Mouse (Mus musculus): Measurements from ENCODE around the gene 1700056E22Rik. TPM values are rescaled to one million over a fixed set of nuclear protein-coding genes. Genes with fewer than 3 reads are reported as not detected.

1700056E22Rik gene
- polyA plus RNA-seq, 1 experiment = 0.90 TPM

DNA sequence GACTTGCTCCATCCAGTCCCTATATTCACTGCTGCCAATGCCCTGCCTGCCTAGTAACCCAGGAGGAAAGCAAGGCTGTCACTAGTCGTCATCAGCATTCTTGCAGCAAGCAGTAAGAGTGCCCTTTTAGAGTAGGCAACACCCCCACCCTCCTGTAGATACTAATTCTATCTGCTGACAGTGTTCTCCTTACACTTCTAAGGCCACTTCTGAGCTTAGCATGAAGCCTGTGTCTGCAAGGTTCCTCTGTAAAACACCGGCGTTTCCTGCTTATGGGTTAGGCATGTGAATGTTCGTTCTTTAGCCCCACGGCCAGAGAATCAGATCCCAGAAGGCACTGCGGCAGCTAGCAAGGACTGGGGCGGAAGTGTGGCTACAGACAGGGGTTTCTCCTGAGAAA is 30.2 kb upstream of the 1700056E22Rik start:
- H3ac ChIP-seq (ENCODE audit: control insufficient read depth, insufficient read length, low read depth) = no peak overlapping the region
- peaks cover 88% of the 10 kb centered on the region for H3K79me2 ChIP-seq (ENCODE audit: control insufficient read depth, insufficient read depth)
- no peaks in the 10 kb centered on the region for H3K27me3 ChIP-seq (ENCODE audit: control insufficient read depth, insufficient read depth, insufficient read length)
- H3K36me3 ChIP-seq (ENCODE audit: control insufficient read depth, insufficient read depth) = peaks cover 32% of the 10 kb centered on the region
- peaks cover 21% of the 10 kb centered on the region for H3K79me3 ChIP-seq (ENCODE audit: low read depth)
- TF ChIP-seq USF1 (IDR thresholded peaks at IDR 0.05; ENCODE audit: low read depth) (no peak), CEBPB (IDR thresholded peaks at IDR 0.05; ENCODE audit: low read depth) (no peak), MAX (IDR thresholded peaks at IDR 0.05) (no peak), MYOD1 (IDR thresholded peaks at IDR 0.05; ENCODE audit: control insufficient read depth, insufficient read length, low read depth) (no peak), MYOG (IDR thresholded peaks at IDR 0.05; ENCODE audit: control insufficient read depth, extremely low read depth, insufficient read length) (no peak), FOSL1 (IDR thresholded peaks at IDR 0.05; ENCODE audit: insufficient read depth, low read length, poor library complexity, severe bottlenecking) (no peak), CTCF (IDR thresholded peaks at IDR 0.05; ENCODE audit: control insufficient read depth, insufficient read depth, insufficient read length) (no peak)
- H3K4me3 ChIP-seq (ENCODE audit: insufficient read depth, poor library complexity, severe bottlenecking) = no peak overlapping the region

DNA sequence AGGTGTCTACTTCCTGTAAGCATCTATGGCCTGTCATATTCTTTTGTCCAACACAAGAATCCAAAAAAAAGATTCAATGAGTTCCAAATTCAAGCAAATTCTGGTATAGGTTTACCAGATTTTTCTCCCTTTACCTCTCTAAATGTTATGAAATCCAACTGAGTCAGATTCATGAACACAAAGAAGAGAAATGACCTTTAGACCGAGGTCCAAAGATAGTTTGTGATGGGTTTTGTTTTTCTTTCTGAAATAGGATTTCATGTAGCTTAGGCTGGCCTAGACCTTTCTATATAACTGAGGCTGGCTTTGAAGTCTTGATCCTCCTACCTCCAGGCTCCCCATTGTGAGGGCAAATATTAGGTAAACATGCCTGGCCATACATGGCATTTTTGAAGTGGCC is 27.8 kb upstream of the 1700056E22Rik start:
- TF ChIP-seq FOSL1 (IDR thresholded peaks at IDR 0.05; ENCODE audit: insufficient read depth, low read length, poor library complexity, severe bottlenecking) (no peak), MYOG (IDR thresholded peaks at IDR 0.05; ENCODE audit: control insufficient read depth, extremely low read depth, insufficient read length) (no peak), USF1 (IDR thresholded peaks at IDR 0.05; ENCODE audit: low read depth) (no peak), CTCF (IDR thresholded peaks at IDR 0.05; ENCODE audit: control insufficient read depth, insufficient read depth, insufficient read length) (no peak), MAX (IDR thresholded peaks at IDR 0.05) (no peak), MYOD1 (IDR thresholded peaks at IDR 0.05; ENCODE audit: control insufficient read depth, insufficient read length, low read depth) (no peak), CEBPB (IDR thresholded peaks at IDR 0.05; ENCODE audit: low read depth) (no peak)
- Histone ChIP-seq H3K4me3 (ENCODE audit: insufficient read depth, poor library complexity, severe bottlenecking) (no peak overlapping the region), H3K79me3 (ENCODE audit: low read depth) (peaks cover 26% of the 10 kb centered on the region), H3ac (ENCODE audit: control insufficient read depth, insufficient read length, low read depth) (no peak overlapping the region), H3K79me2 (ENCODE audit: control insufficient read depth, insufficient read depth) (peaks cover 96% of the 10 kb centered on the region), H3K27me3 (ENCODE audit: control insufficient read depth, insufficient read depth, insufficient read length) (no peaks in the 10 kb centered on the region), H3K36me3 (ENCODE audit: control insufficient read depth, insufficient read depth) (peaks cover 34% of the 10 kb centered on the region)

DNA sequence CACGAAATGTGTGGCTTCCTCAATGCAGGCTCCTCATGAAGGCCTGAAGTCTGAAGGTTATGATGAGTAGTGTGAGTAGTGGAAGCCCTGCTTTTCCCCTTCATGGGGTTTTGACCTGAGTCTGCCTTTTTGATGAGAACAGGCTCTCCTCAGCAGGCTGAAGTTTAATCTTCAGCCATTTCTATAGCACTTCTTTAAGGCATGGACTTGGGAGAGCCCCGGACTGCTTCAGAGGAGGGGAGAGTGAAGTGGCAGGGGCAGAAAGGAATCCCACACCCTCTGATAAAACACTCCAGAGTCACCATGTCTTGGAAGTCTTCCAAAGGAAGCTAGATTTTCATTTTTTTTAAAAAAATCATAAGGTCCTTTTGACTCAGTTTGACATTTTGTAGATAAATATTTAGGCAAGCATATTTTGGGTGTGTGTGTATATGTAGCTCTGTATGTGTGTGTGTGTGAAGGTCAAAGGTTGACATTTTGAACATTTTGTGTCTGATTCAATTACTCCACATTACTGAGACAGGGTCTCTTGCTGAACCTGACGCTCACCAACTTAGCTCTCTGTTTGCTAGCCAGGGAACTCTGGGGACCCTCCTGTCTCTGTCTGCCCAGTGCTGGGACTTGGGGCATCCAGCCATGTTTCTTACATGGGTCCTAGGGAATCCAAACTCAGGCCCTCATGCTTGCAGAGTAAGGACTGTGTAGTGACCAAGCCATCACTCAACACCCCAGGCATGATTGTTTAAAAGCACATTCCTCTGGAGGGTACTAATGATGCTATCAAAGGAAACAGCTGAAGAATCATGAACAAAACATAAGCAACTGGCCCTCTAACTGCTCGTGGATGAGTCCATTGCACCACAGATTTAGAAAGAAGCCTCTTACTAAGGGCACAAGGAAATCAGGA is 27.0 kb upstream of the 1700056E22Rik start:
- peaks cover 32% of the 10 kb centered on the region for H3K79me3 ChIP-seq (ENCODE audit: low read depth)
- H3K79me2 ChIP-seq (ENCODE audit: control insufficient read depth, insufficient read depth) = peaks cover 96% of the 10 kb centered on the region
- TF ChIP-seq MYOD1 (IDR thresholded peaks at IDR 0.05; ENCODE audit: control insufficient read depth, insufficient read length, low read depth) (no peak), CEBPB (IDR thresholded peaks at IDR 0.05; ENCODE audit: low read depth) (no peak), MYOG (IDR thresholded peaks at IDR 0.05; ENCODE audit: control insufficient read depth, extremely low read depth, insufficient read length) (no peak), CTCF (IDR thresholded peaks at IDR 0.05; ENCODE audit: control insufficient read depth, insufficient read depth, insufficient read length) (no peak), FOSL1 (IDR thresholded peaks at IDR 0.05; ENCODE audit: insufficient read depth, low read length, poor library complexity, severe bottlenecking) (no peak), USF1 (IDR thresholded peaks at IDR 0.05; ENCODE audit: low read depth) (no peak), MAX (IDR thresholded peaks at IDR 0.05) (no peak)
- H3K36me3 ChIP-seq (ENCODE audit: control insufficient read depth, insufficient read depth) = peaks cover 34% of the 10 kb centered on the region
- no peak overlapping the region for H3K4me3 ChIP-seq (ENCODE audit: insufficient read depth, poor library complexity, severe bottlenecking)
- H3K27me3 ChIP-seq (ENCODE audit: control insufficient read depth, insufficient read depth, insufficient read length) = no peaks in the 10 kb centered on the region
- no peak overlapping the region for H3ac ChIP-seq (ENCODE audit: control insufficient read depth, insufficient read length, low read depth)

DNA sequence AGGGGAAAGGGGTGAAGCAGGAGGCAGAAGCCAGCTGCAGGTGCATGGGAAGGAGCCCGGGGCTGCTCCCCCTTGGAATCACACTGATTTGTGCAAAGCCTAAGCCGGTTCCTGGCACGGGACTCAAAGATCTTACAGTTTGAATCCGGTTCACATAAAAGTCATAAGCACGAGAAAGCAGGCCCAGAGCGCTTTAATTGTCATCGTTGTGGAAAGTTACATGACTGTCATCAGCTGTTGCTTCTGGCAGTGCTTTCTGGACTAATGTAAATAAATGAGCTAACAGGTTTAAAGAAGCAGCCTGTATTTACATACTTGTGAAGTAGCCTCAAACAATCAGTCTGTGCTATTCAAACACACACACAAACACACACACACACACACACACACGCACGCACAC is 26.3 kb upstream of the 1700056E22Rik start:
- TF ChIP-seq MYOG (IDR thresholded peaks at IDR 0.05; ENCODE audit: control insufficient read depth, extremely low read depth, insufficient read length) = no peak
- no peak for TF ChIP-seq MAX (IDR thresholded peaks at IDR 0.05)
- no peak for TF ChIP-seq FOSL1 (IDR thresholded peaks at IDR 0.05; ENCODE audit: insufficient read depth, low read length, poor library complexity, severe bottlenecking)
- no peak for TF ChIP-seq MYOD1 (IDR thresholded peaks at IDR 0.05; ENCODE audit: control insufficient read depth, insufficient read length, low read depth)
- TF ChIP-seq CTCF (IDR thresholded peaks at IDR 0.05; ENCODE audit: control insufficient read depth, insufficient read depth, insufficient read length) = no peak
- TF ChIP-seq CEBPB (IDR thresholded peaks at IDR 0.05; ENCODE audit: low read depth) = no peak
- no peak for TF ChIP-seq USF1 (IDR thresholded peaks at IDR 0.05; ENCODE audit: low read depth)
- no peak overlapping the region for H3ac ChIP-seq (ENCODE audit: control insufficient read depth, insufficient read length, low read depth)
- H3K36me3 ChIP-seq (ENCODE audit: control insufficient read depth, insufficient read depth) = peaks cover 30% of the 10 kb centered on the region
- H3K79me3 ChIP-seq (ENCODE audit: low read depth) = peaks cover 31% of the 10 kb centered on the region
- peaks cover 91% of the 10 kb centered on the region for H3K79me2 ChIP-seq (ENCODE audit: control insufficient read depth, insufficient read depth)
- no peak overlapping the region for H3K4me3 ChIP-seq (ENCODE audit: insufficient read depth, poor library complexity, severe bottlenecking)
- no peaks in the 10 kb centered on the region for H3K27me3 ChIP-seq (ENCODE audit: control insufficient read depth, insufficient read depth, insufficient read length)

DNA sequence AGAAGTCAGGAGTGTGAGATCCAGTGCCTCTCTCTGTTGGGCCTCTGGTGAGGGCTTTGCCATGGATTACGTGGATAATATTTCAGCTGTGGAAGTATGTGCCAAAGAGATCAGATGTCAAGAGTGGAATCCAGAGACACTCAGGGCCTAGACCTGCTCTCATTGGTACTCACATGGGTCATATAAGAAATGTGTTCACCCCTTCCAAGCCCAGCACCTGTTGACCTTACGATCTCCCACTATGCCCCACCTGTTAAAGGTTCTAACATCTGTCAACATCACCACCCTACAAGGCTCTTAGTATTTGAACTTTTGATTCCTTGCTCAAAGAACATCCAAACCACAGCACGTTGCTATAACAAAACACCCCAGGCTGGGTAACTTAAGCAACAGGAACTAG is 25.7 kb upstream of the 1700056E22Rik start:
- H3K79me3 ChIP-seq (ENCODE audit: low read depth) = peaks cover 32% of the 10 kb centered on the region
- TF ChIP-seq MYOG (IDR thresholded peaks at IDR 0.05; ENCODE audit: control insufficient read depth, extremely low read depth, insufficient read length) (no peak), MYOD1 (IDR thresholded peaks at IDR 0.05; ENCODE audit: control insufficient read depth, insufficient read length, low read depth) (peak; percentile 78)
- peaks cover 91% of the 10 kb centered on the region for H3K79me2 ChIP-seq (ENCODE audit: control insufficient read depth, insufficient read depth)
- H3K4me3 ChIP-seq (ENCODE audit: insufficient read depth, poor library complexity, severe bottlenecking) = no peak overlapping the region
- H3ac ChIP-seq (ENCODE audit: control insufficient read depth, insufficient read length, low read depth) = no peak overlapping the region
- peaks cover 30% of the 10 kb centered on the region for H3K36me3 ChIP-seq (ENCODE audit: control insufficient read depth, insufficient read depth)
- no peaks in the 10 kb centered on the region for H3K27me3 ChIP-seq (ENCODE audit: control insufficient read depth, insufficient read depth, insufficient read length)

Measured in C2C12 (cell line).